Mouse (Mus musculus): ENCODE data around the gene Map3k9.

DNA sequence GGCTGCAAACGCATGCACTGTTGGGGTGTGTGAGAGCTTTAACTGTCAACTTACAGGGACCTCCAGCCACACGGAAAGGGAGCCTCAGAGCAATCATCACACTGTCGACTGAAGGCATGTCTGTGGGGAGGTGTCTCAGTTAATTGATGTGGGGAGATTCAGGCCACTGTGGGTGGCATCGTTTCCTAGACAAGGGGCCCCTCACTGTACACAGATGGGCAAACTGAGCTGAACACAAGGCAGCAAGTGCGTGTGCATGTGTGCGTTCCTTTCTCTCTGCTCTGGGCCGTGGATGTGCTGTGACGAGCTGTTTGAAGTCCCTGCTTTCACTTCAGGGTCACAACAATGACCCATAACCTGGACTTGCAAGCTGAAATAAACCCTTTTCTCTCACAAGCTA, 29.4 kb upstream of the Map3k9 start:
- TF ChIP-seq CTCF (IDR thresholded peaks at IDR 0.05; ENCODE audit: extremely low read depth, insufficient read length, insufficient replicate concordance, low read depth, low read length) (no peak), POLR2A (IDR thresholded peaks at IDR 0.05; ENCODE audit: low read depth, low read length) (no peak)
